ENCODE assay signal across 26 mouse cellular contexts in the genomic region with DNA sequence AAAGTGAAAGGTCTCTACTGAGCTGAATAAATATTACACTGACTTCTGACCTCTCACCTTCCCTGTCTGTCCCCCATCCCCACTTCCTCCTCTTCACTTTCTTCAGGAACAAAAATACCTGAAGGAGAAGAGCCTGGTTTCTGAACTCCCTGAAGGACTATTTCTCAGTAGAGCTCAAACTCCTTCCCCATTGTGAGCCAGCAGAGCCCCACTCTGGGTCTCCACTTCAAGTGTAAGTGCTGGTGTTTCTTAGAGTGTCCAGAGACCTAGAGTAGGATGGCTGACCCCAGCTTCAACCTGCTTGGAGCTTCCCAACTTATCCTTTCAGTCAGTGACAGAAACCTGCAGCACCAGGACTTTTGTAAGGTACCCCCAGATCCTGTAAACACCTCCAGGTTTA. TPM values are rescaled to one million over a fixed set of nuclear protein-coding genes. Genes with fewer than 3 reads are reported as not detected.
A peak's percentile ranks its signal among the peaks of the same experiment; 100 is the strongest.
DNase-seq lines count a peak whose midpoint lies in the region; ATAC-seq and TF ChIP-seq lines count a peak whose summit lies in the region.
"Had no signal": no experiment of that assay in that cellular context is flagged by ENCODE, and none has a peak within 500 bp of the region (broad histone marks: within the 10 kb centered on the region; RNA-seq: fewer than 3 reads in every experiment).

No protein-coding gene starts in this region.

- DNase-seq in forebrain, embryonic 11.5 days (ENCODE audit: low spot score), result no peak
- no peak for DNase-seq in hindbrain, embryonic 10.5 days (ENCODE audit: low spot score)
- DNase-seq in hindbrain, postnatal 0 days (ENCODE audit: low spot score), result no peak
- DNase-seq in midbrain, embryonic 10.5 days (ENCODE audit: low spot score), result no peak
- no peak for DNase-seq in cerebellum, postnatal 14 days
- DNase-seq: adrenal gland, postnatal 10 days; cerebellum, adult 2 months; gastrocnemius, postnatal 25 days; heart, postnatal 4 days; kidney, adult 8-10 months; kidney, postnatal 10 days; layer of hippocampus, postnatal 36 days; liver, postnatal 0 days; lung, postnatal 36 days; thymus, adult 18-20 months; thymus, postnatal 36 days had no signal

- H3K4me1 ChIP-seq in forebrain, embryonic 13.5 days, result peaks cover 96% of the 10 kb centered on the region
- H3K4me1 ChIP-seq in forebrain, embryonic 11.5 days (replicated peaks; ENCODE audit: control insufficient read depth, insufficient read depth, low read length), result peaks cover 18% of the 10 kb centered on the region; the same call in 1 of the 2 replicates
- H3K4me1 ChIP-seq in hindbrain, embryonic 10.5 days (replicated peaks), result peaks cover 100% of the 10 kb centered on the region
- peaks cover 38% of the 10 kb centered on the region for H3K4me1 ChIP-seq in hindbrain, postnatal 0 days (ENCODE audit: insufficient read depth, low read length)
- peaks cover 100% of the 10 kb centered on the region for H3K4me1 ChIP-seq in midbrain, embryonic 10.5 days
- H3K4me1 ChIP-seq in midbrain, embryonic 15.5 days, result peaks cover 75% of the 10 kb centered on the region
- peaks cover 99% of the 10 kb centered on the region for H3K4me1 ChIP-seq in neural tube, embryonic 13.5 days (replicated peaks)

- no peak for ATAC-seq in forebrain, embryonic 13.5 days
- no peak for ATAC-seq in forebrain, embryonic 11.5 days (replicated peaks; ENCODE audit: low FRiP score)
- no peak for ATAC-seq in hindbrain, postnatal 0 days
- ATAC-seq in midbrain, embryonic 15.5 days (replicated peaks), result no peak
- ATAC-seq in neural tube, embryonic 13.5 days (ENCODE audit: low read depth), result no peak
- ATAC-seq: intestine, embryonic 15.5 days; liver, postnatal 0 days had no signal

- 0 out of 2 replicates have a peak, but pooled peaks cover 6% of the 10 kb centered on the region for H3K36me3 ChIP-seq in forebrain, embryonic 13.5 days (ENCODE audit: poor library complexity, severe bottlenecking)
- no peaks in the 10 kb centered on the region for H3K36me3 ChIP-seq in forebrain, embryonic 11.5 days (ENCODE audit: control insufficient read depth, insufficient read depth, low read length)
- H3K36me3 ChIP-seq in hindbrain, embryonic 10.5 days, result no peaks in the 10 kb centered on the region
- no peaks in the 10 kb centered on the region for H3K36me3 ChIP-seq in hindbrain, postnatal 0 days (ENCODE audit: insufficient read depth, low read length)
- H3K36me3 ChIP-seq in midbrain, embryonic 10.5 days, result no peaks in the 10 kb centered on the region
- no peaks in the 10 kb centered on the region for H3K36me3 ChIP-seq in midbrain, embryonic 15.5 days (replicated peaks)
- H3K36me3 ChIP-seq in neural tube, embryonic 13.5 days, result peaks cover 8% of the 10 kb centered on the region; the same call in 1 of the 2 replicates
- H3K36me3 ChIP-seq: embryonic facial prominence, embryonic 15.5 days; heart, embryonic 15.5 days; intestine, embryonic 15.5 days; limb, embryonic 12.5 days; stomach, embryonic 15.5 days had no signal

- no peak overlapping the region for H3K9ac ChIP-seq in forebrain, embryonic 13.5 days
- H3K9ac ChIP-seq in forebrain, embryonic 11.5 days (ENCODE audit: low read length), result no peak overlapping the region
- H3K9ac ChIP-seq in hindbrain, postnatal 0 days (replicated peaks; ENCODE audit: low read length), result no peak overlapping the region
- no peak overlapping the region for H3K9ac ChIP-seq in midbrain, embryonic 15.5 days
- no peak overlapping the region for H3K9ac ChIP-seq in neural tube, embryonic 13.5 days
- H3K9ac ChIP-seq: embryonic facial prominence, embryonic 15.5 days; heart, embryonic 15.5 days; intestine, embryonic 15.5 days; limb, embryonic 12.5 days; liver, postnatal 0 days; stomach, embryonic 15.5 days had no signal

- no peak overlapping the region for H3K4me3 ChIP-seq in forebrain, embryonic 13.5 days
- H3K4me3 ChIP-seq in forebrain, embryonic 11.5 days (ENCODE audit: low read depth, low read length), result no peak overlapping the region
- H3K4me3 ChIP-seq in hindbrain, embryonic 10.5 days, result no peak overlapping the region
- no peak overlapping the region for H3K4me3 ChIP-seq in hindbrain, postnatal 0 days (ENCODE audit: low read length)
- no peak overlapping the region for H3K4me3 ChIP-seq in midbrain, embryonic 10.5 days
- H3K4me3 ChIP-seq in midbrain, embryonic 15.5 days, result no peak overlapping the region
- no peak overlapping the region for H3K4me3 ChIP-seq in neural tube, embryonic 13.5 days
- H3K4me3 ChIP-seq: embryonic facial prominence, embryonic 15.5 days; heart, embryonic 15.5 days; intestine, embryonic 15.5 days; limb, embryonic 12.5 days; megakaryocyte, embryonic 14.5 days; stomach, embryonic 15.5 days had no signal

- H3K27ac ChIP-seq in forebrain, embryonic 13.5 days, result no peak overlapping the region
- no peak overlapping the region for H3K27ac ChIP-seq in forebrain, embryonic 11.5 days (ENCODE audit: low read depth, low read length)
- H3K27ac ChIP-seq in hindbrain, embryonic 10.5 days, result peak overlapping the region; percentile 76; the same call in 1 of the 2 replicates
- no peak overlapping the region for H3K27ac ChIP-seq in hindbrain, postnatal 0 days
- peak overlapping the region; percentile 78; the same call in 1 of the 2 replicates for H3K27ac ChIP-seq in midbrain, embryonic 10.5 days (replicated peaks)
- no peak overlapping the region for H3K27ac ChIP-seq in midbrain, embryonic 15.5 days
- no peak overlapping the region for H3K27ac ChIP-seq in neural tube, embryonic 13.5 days (replicated peaks)
- H3K27ac ChIP-seq: embryonic facial prominence, embryonic 15.5 days; heart, embryonic 15.5 days; intestine, embryonic 15.5 days; limb, embryonic 12.5 days; stomach, embryonic 15.5 days had no signal

- no peaks in the 10 kb centered on the region for H3K9me3 ChIP-seq in forebrain, embryonic 13.5 days (replicated peaks)
- H3K9me3 ChIP-seq in forebrain, embryonic 11.5 days (ENCODE audit: control insufficient read depth, low read length), result no peaks in the 10 kb centered on the region
- no peaks in the 10 kb centered on the region for H3K9me3 ChIP-seq in hindbrain, embryonic 10.5 days
- H3K9me3 ChIP-seq in hindbrain, postnatal 0 days (ENCODE audit: low read length), result no peaks in the 10 kb centered on the region
- H3K9me3 ChIP-seq in midbrain, embryonic 10.5 days (replicated peaks), result no peaks in the 10 kb centered on the region
- no peaks in the 10 kb centered on the region for H3K9me3 ChIP-seq in midbrain, embryonic 15.5 days
- H3K9me3 ChIP-seq in neural tube, embryonic 13.5 days, result no peaks in the 10 kb centered on the region
- H3K9me3 ChIP-seq: embryonic facial prominence, embryonic 15.5 days; heart, embryonic 15.5 days; intestine, embryonic 15.5 days; limb, embryonic 12.5 days; megakaryocyte, embryonic 14.5 days; stomach, embryonic 15.5 days had no signal

- no peaks in the 10 kb centered on the region for H3K27me3 ChIP-seq in forebrain, embryonic 13.5 days
- no peaks in the 10 kb centered on the region for H3K27me3 ChIP-seq in forebrain, embryonic 11.5 days (ENCODE audit: control insufficient read depth, insufficient read depth, low read length)
- no peaks in the 10 kb centered on the region for H3K27me3 ChIP-seq in hindbrain, embryonic 10.5 days (ENCODE audit: insufficient read depth, poor library complexity, severe bottlenecking)
- no peaks in the 10 kb centered on the region for H3K27me3 ChIP-seq in hindbrain, postnatal 0 days (ENCODE audit: insufficient read depth, low read length)
- H3K27me3 ChIP-seq in midbrain, embryonic 10.5 days (ENCODE audit: low read depth, poor library complexity, severe bottlenecking), result peaks cover 12% of the 10 kb centered on the region; the same call in 1 of the 2 replicates
- no peaks in the 10 kb centered on the region for H3K27me3 ChIP-seq in midbrain, embryonic 15.5 days (replicated peaks)
- no peaks in the 10 kb centered on the region for H3K27me3 ChIP-seq in neural tube, embryonic 13.5 days
- H3K27me3 ChIP-seq: embryonic facial prominence, embryonic 15.5 days; heart, embryonic 15.5 days; intestine, embryonic 15.5 days; stomach, embryonic 15.5 days had no signal

- no peak for TF ChIP-seq CTCF in hindbrain, postnatal 0 days (IDR thresholded peaks at IDR 0.05; ENCODE audit: low read depth)

- peak overlapping the region; percentile 64 for H3K4me2 ChIP-seq in forebrain, embryonic 13.5 days
- no peak overlapping the region for H3K4me2 ChIP-seq in forebrain, embryonic 11.5 days (ENCODE audit: low read depth, low read length, severe bottlenecking)
- no peak overlapping the region for H3K4me2 ChIP-seq in hindbrain, postnatal 0 days (ENCODE audit: low read depth, low read length)
- H3K4me2 ChIP-seq in midbrain, embryonic 15.5 days, result no peak overlapping the region
- H3K4me2 ChIP-seq in neural tube, embryonic 13.5 days, result peak overlapping the region; percentile 85
- H3K4me2 ChIP-seq: embryonic facial prominence, embryonic 15.5 days; heart, embryonic 15.5 days; intestine, embryonic 15.5 days; limb, embryonic 12.5 days; liver, embryonic 11.5 days; stomach, embryonic 15.5 days had no signal

RNA-seq across cellular contexts. Expression of a gene that starts 9.3 kb away (rescaled TPM):
- 46.9 and 55.8 TPM in 2 replicates for polyA plus RNA-seq in forebrain, embryonic 13.5 days (2015; fragmentation: Nextera tagmentation; extraction: Ambion mirVana)
- polyA plus RNA-seq in forebrain, embryonic 11.5 days (2014; fragmentation: Nextera tagmentation; extraction: Ambion mirVana), result 19.0 and 22.5 TPM in 2 replicates
- polyA plus RNA-seq in hindbrain, embryonic 10.5 days (2016; fragmentation: Nextera tagmentation; extraction: Ambion mirVana), result 17.5 and 23.9 TPM in 2 replicates
- 48.2 and 52.0 TPM in 2 replicates for total RNA-seq in hindbrain, postnatal 0 days (2014; rRNA removed)
- polyA plus RNA-seq in hindbrain, postnatal 0 days (2015; fragmentation: Nextera tagmentation; extraction: Ambion mirVana), result 11.1 and 11.7 TPM in 2 replicates
- 9.2 and 11.2 TPM in 2 replicates for polyA plus RNA-seq in midbrain, embryonic 10.5 days (2016; fragmentation: Nextera tagmentation; extraction: Ambion mirVana)
- polyA plus RNA-seq in midbrain, embryonic 15.5 days (2015; fragmentation: Nextera tagmentation; extraction: Ambion mirVana), result 22.4 and 23.8 TPM in 2 replicates
- polyA plus RNA-seq in neural tube, embryonic 13.5 days (2015; fragmentation: Nextera tagmentation; extraction: Ambion mirVana), result 42.6 and 50.5 TPM in 2 replicates

Comparison
In these comparisons a context has a peak if more than half of its experiments do, and no peak if none do; other contexts are left out.
1. H3K27ac ChIP-seq: peak in hindbrain, embryonic 10.5 days (single experiment) and midbrain, embryonic 10.5 days (single experiment); none in forebrain, embryonic 13.5 days (single experiment), forebrain, embryonic 11.5 days (single experiment), hindbrain, postnatal 0 days (single experiment), midbrain, embryonic 15.5 days (single experiment) and neural tube, embryonic 13.5 days (single experiment).
2. H3K4me2 ChIP-seq: peak in forebrain, embryonic 13.5 days (single experiment) and neural tube, embryonic 13.5 days (single experiment); none in forebrain, embryonic 11.5 days (single experiment), hindbrain, postnatal 0 days (single experiment) and midbrain, embryonic 15.5 days (single experiment).